Mouse (Mus musculus) adrenal gland, adult 18-20 months (tissue): ENCODE measurements around the gene Rnls. TPM values are rescaled to one million over a fixed set of nuclear protein-coding genes. Genes with fewer than 3 reads are reported as not detected.

Experiments
- DNase-seq, 2 experiments: peaks; one replicate each; pipeline ENCODE4 v3.0.0; 2021 to 2022; ENCODE audit warnings: low spot score in 2 of 2
- microRNA-seq, 2 experiments: library from miRNA; unstranded; fragments of <30 nt; microRNA quantifications; one replicate each; pipeline ENCODE4 v1.2.0; 2021; ENCODE audit warnings: borderline number of aligned reads in 2 of 2
- total RNA-seq, 2 experiments: library from RNA; stranded (reverse); gene quantifications; 1 replicate in 1 of 2; 2 replicates in 1 of 2; pipeline ENCODE4 v1.2.3; 2021

Gene Rnls
- total RNA-seq, 2 experiments from 2014 or later = 3.4 to 4.3 TPM

DNA sequence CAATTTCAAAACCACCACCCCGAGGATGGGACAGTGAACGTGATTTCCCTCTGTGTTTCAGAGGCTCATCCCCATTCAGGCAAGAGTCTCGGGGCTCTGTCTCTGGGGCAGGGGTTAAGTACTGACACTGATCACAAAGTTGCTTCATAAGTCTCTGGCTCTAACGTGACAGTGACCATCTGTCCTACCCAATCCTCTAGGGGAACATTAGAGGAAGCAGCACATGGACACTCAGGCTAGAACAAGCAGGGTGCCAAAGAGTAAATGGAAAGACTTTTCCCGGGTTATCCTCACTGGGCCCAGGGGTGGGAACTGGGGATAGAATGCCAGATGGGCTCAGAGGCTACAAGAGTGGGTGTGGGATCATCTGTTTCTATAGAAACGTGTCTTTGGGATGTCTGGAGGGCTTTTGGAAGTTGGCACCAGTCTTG is 282.1 kb downstream of the Rnls start:
- no peak for DNase-seq

DNA sequence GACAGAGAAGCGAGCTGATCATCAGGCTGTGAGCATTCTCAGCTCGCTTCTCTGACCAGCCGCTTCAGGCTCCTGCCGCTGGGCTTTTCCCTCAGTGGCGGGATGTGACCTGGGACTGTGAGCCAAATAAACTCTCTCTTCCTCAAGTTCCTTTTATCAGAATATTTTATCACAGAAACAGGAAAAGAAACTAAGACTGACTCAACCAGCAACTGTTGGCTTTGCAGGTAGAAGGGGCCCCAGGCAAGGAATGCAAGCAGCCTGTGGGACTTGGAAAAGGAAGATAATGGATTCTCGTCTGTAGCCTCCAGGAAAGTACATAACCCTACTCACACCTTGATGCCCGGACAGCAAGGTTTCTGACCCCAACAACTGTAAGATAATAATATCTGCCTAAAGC is 283.0 kb downstream of the Rnls start:
- DNase-seq = no peak

DNA sequence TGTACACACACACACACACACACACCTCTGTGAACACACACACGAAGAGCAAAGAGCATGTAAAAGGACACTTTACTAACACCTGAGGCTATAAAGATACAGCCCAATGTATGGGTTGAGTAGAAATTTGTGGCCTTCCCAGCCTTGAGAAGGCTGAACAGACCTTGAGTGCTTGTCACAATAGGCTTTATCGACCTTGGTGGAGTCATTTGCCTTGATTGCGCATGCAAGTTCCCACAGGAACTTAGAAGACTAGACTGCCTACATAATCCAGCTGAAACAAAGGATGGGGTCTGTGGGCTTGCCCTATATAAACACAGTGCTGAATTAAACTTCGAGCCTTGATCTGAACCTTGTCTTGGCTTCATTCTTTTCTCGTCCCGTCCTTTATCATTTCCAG is 288.2 kb downstream of the Rnls start:
- no peak for DNase-seq

DNA sequence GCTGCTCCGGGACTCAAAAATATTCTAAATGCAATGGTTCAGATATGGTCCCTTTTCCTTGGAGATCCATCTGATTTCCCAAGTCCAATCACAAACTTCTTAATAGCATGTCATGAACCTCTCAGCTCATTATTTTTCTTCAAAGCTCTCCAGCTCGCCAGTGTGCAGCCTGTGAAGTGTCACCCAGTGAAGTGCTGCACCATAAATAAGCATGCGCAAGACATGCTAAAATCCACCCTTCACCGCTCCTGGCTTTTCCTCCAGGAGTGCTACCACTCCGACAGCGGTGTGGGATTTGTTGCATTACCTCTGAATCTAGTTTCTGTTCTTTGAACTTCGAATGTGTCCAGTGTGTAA is 289.3 kb downstream of the Rnls start:
- no peak for DNase-seq

DNA sequence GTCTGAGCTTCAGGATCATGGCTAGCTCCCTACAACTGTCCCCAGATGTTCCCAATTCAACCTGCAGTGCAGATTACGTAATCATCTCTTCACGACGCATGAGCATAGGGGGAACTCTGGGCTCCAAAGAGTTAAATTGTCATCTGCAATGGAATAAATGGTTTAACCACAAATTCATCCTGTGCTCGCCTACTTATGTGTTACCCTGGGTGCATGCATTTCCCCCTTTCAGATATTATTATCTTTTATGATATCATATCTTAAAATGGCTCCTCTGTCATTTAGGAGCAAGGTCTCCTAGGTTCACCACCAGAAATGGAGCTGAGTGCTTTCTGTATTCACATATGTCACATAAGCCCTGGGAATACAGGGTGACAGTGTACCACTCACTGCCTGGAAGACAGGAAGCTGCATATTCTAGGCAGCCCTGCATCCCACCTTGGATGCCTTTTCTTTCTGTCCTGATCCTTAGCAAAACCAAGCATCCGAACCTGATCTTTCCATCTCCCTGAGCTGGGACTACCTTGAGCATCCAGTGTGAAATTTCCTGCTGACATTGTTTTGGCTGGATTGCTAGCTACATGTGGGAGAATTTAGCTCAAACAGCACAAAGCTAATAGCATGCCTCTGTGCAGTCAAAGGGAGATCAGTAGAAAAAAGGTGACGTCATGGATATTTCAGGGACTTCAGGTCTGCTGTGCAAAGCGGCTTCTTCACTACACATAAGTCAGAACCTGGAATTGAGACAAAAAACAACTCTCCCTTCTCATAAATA is 289.9 kb downstream of the Rnls start:
- no peak for DNase-seq

DNA sequence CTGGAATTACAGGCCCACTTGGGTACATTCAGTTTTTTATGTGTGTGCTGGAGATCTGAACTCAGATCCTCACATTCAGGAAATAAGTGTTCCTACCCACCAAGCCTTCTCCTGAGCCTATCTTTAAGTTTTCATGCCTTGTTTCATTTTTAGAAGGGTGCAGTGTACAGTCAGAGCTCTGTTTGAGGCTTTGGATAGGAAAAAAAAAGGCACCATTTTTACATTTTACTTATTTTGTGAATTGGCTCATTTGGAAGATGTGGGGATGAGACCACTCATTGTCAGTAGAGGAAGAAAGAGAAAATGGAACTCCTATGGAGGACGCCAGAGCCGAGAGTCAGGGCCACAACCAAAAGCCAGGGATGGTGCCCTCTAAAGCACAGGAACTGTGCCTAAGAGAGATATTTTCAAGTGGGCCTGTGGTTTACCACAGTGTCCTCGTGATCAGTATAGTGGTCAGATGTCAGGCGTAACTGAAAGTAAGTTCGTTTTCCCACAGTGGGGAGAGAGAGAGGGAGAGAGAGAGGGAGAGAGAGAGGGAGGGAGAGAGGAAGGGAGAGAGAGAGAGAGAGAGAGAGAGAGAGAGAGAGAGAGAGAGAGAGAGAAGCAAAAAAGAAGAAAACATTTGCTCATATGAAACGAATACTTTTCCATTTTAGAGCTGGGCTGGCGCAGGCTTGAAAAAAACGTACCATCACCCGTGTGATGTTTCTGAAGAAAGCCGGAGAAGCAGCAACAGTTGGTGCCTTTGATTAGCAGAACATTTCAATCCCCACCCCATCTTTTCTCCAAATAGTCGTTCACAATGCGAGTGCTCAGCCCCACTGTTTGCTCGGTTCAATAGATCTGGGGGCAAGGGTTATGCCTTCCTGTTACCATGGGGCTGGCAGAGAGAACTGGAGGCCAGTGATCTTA is 290.7 kb downstream of the Rnls start:
- no peak for DNase-seq

DNA sequence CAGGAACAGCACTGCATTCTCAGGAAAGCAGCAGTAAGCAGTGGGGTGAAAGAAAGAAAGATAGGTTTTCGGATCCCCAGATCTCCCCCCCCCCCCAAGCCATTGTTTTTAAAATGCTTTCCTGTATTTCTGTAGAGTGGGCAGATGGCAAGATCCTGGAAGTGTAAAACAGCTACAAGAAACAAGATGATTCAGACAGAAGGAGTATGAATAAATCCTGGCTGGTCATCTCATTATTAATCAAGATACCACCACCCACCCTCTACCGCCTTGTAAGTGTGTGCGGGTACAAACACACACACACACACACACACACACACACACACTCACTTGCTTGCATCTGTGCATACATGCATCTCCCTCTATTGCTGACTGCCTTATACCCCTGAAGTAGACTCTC is 291.5 kb downstream of the Rnls start:
- no peak for DNase-seq

DNA sequence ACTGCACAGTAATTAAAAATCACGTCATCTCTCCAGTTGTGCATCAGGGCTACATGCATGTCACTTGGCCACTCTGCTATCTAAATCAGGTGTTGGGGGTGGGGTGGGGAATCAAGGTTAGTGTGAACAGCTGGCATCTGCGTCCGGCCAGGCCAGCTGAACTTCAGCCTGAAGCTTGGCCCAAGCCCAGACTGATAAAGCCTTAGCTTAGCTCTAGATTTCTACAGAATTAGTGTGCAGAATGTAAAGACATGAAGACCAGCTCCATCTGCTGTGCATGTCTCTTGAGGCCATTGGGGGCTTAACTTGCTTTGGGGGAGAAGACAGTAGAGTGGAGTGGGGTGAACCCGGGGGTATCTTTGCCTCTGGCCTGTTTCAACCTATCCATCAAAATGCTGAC is 292.1 kb downstream of the Rnls start:
- DNase-seq = no peak

DNA sequence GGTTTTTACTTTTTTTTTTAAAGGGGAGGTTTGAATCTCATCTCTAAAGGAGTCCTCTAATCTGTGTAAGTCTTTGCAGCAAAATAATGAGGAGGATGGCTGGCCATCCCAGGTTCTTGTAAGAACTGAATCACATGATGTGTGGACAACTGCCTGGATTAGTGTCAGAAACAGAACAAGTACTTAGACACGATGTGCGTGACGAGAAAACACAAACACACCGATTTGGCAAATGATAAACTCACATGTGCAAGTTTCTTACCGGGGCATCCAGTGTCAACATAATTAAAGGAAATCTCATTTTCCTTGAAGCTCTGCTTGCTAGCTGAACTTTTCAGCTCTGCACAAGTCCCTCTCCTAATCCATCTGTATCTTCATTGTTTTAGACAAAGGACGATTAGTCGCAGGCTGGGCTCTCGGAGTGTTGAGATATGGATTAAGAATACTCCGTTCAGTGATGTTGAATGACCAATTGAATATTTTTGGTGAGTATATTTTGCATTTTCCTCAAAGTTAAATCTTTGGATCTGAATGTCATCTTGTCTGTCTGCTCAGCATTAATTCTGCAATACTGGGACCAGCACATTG is 292.8 kb downstream of the Rnls start:
- no peak for DNase-seq

DNA sequence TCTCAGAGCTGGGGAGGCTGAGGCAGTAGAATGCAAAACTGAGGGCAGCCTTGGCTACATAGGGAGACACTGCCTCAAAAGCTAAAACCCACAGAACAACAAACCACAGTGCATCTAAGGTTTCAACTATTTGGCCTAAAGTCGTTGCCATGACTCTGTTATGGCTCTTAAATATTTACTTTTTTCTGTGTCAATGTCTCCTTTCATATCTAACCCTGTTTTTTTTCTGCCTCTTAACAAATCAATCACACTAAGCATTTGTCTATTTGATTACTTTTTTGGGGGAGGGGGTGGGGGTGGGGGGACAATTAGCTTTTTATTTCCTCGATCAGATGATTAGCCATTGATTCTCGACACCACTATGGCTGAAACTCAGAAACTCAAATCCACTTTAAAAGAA is 294.4 kb downstream of the Rnls start:
- DNase-seq = no peak

DNA sequence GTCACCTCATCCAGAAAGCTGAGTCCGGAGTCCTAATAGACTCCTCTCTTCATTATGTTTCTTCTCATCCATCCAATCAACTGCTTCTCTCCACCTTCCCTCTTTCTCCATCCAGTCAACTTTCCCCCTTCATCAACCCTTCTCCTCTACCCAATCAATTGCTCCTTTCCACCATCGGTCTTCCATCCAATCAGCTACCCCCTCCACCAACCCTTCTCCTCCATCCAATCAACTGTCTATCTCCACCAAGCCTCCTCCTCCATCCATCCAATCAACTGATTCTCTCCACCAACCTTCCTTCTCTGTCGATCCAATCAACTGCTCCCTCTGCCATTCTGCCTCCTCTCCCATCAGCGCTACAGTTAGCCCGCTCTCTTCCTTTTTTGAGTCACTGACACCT is 295.5 kb downstream of the Rnls start:
- DNase-seq = no peak

DNA sequence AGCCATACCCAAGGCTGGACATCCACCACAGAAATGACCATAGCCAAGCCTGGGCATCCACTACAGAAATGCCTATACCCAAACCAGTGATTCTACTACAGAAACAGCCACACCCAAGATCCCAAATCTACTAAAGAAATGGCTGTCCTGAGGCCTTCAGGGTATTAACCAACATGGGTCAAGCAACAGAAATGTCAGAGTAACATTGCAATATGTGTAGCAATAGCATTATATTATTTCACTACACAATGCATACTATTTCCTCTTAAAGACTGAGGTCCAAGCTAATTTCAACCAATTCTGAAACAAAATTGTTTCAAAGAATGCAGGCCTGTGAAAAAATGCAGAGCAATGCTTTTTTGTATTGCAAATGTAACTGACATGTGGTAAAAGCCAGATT is 299.5 kb downstream of the Rnls start:
- DNase-seq = no peak

DNA sequence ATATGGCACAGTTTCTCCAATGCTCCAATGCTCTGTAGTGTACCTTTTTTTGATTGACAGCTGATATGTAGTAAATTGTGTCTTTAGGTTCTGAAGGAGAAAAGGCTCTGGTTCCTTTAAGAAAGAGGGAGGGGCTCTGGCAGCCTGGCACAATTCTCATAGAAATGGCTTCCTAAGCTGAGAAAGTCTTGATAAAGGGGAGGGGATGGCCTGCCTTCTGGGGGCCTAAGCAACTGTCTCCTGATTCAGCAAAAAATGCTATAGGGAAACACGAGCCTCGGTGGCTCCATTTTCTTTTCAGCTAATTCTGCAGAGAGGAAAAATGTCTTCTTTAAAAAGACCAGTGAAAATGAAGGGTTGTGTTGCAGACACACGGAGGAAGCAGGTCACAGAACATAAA is 300.8 kb downstream of the Rnls start:
- no peak for DNase-seq

DNA sequence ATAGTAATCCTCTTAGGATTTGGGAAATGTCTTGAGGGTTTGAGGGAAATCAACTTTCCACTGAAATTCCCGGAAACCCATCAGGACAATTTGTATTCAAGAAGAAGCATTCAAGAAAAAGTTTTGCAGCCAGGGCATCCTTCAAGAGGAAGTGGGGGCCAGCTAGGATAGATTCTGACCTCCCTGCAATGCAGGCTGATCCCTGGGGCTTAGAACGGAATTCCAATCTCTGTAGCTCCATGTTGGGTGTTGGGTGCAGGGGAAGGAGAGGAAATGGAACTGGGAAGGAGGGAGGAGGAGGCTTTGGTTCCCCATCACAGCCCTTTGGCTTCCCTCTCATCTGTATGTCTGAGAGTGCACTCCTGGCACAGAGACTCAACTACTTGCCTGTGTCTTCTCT is 303.2 kb downstream of the Rnls start:
- DNase-seq = no peak

DNA sequence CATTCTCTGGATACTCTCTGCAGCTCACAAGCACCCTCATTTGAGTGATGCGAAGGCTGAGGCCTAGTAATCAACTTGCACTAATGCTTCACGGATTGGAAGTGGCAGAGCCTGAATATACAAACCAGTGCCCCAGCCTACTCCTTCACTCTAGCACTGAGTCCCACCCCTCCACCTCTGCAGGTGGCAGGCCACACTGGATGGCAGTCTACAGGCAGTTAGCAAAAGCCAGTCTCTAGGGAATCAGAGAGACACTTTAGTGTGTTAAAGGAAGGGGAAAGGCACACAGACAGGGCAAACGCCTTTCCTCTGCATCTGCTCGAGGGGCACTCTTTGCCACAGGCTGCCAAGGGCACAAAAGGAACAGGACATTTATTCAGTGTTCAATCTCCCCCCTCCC is 304.1 kb downstream of the Rnls start:
- no peak for DNase-seq

Small RNA genes lying within 50 kb of the gene (microRNA-seq; reads per million reads assigned to microRNA genes)
- 0.95 to 1.8 reads per million in 2 experiments for gene Mir3970

Other genes with a start within 250 kb of the Rnls start
- under 1 TPM; 0.16 to 0.17 TPM for gene Lipo4, start 125.5 kb upstream of the Rnls start, total RNA-seq
- gene Gm8978, start 233.0 kb upstream of the Rnls start, total RNA-seq = not detected